Mouse (Mus musculus) urinary bladder, postnatal 4 days (tissue): Measurements from ENCODE around the gene Cxcl1.
"Not testable (repeated sequence)": the region's sequence is repeated elsewhere in the genome, so short reads cannot be mapped to it uniquely, and the experiment has no call there.

Experiments
- DNase-seq, 2 experiments: peaks; one replicate each; pipeline ENCODE4 v3.0.0; 2021 to 2022; ENCODE audit warnings: low spot score in 2 of 2

The Cxcl1 gene

GRCm38 (mm10) chr5:90890519-90891463 is at the start of gene Cxcl1:
Gene Cxcl1, plus strand, starts transcription at chr5:90891241.
- DNase-seq: peak in 1 of 2 experiments; percentile 30

- DNase-seq: no peak
Measured at GRCm38 (mm10) chr5:90843891-90844290, 47.1 kb upstream of the Cxcl1 start.

- DNase-seq: not testable (repeated sequence)
Measured at GRCm38 (mm10) chr5:90850096-90850495, 40.9 kb upstream of the Cxcl1 start.

GRCm38 (mm10) chr5:90851391-90851790 is 39.6 kb upstream of the Cxcl1 start:
- DNase-seq: not testable (repeated sequence)

GRCm38 (mm10) chr5:90853206-90853605 is 37.8 kb upstream of the Cxcl1 start:
- no peak for DNase-seq

- no peak for DNase-seq
Measured at GRCm38 (mm10) chr5:90855308-90856230, 35.5 kb upstream of the Cxcl1 start.

GRCm38 (mm10) chr5:90857463-90857862 is 33.6 kb upstream of the Cxcl1 start:
- no peak for DNase-seq

- no peak for DNase-seq
Measured at GRCm38 (mm10) chr5:90858429-90858828, 32.6 kb upstream of the Cxcl1 start.

- DNase-seq: no peak
Measured at GRCm38 (mm10) chr5:90859031-90859430, 32.0 kb upstream of the Cxcl1 start.

- DNase-seq: no peak
Measured at GRCm38 (mm10) chr5:90861876-90862375, 29.1 kb upstream of the Cxcl1 start.

- DNase-seq: no peak
Measured at GRCm38 (mm10) chr5:90866770-90867169, 24.3 kb upstream of the Cxcl1 start.

- no peak for DNase-seq
Measured at GRCm38 (mm10) chr5:90872377-90872776, 18.7 kb upstream of the Cxcl1 start.

- DNase-seq: no peak
Measured at GRCm38 (mm10) chr5:90876045-90876444, 15.0 kb upstream of the Cxcl1 start.

GRCm38 (mm10) chr5:90876471-90877172 is 14.4 kb upstream of the Cxcl1 start:
- no peak for DNase-seq

GRCm38 (mm10) chr5:90877173-90877512 is 13.9 kb upstream of the Cxcl1 start:
- DNase-seq: no peak

- no peak for DNase-seq
Measured at GRCm38 (mm10) chr5:90879307-90880014, 11.6 kb upstream of the Cxcl1 start.

- no peak for DNase-seq
Measured at GRCm38 (mm10) chr5:90880335-90880850, 10.6 kb upstream of the Cxcl1 start.

- DNase-seq: no peak
Measured at GRCm38 (mm10) chr5:90881021-90881420, 10.0 kb upstream of the Cxcl1 start.

GRCm38 (mm10) chr5:90881682-90882081 is 9.4 kb upstream of the Cxcl1 start:
- DNase-seq: no peak

- DNase-seq: no peak
Measured at GRCm38 (mm10) chr5:90882146-90882545, 8.9 kb upstream of the Cxcl1 start.
